Mouse (Mus musculus): Measurements from ENCODE around the gene Trh.

The Trh gene

GRCm38 (mm10) chr6:92244591-92244990 lies at the start of gene Trh:
Gene Trh (minus strand): TSS chr6:92244650.
- DNase-seq (ENCODE audit: low read depth, low spot score): peak; percentile 74

- DNase-seq (ENCODE audit: low read depth, low spot score): no peak
Measured at GRCm38 (mm10) chr6:92290826-92291225, 46.4 kb upstream of the Trh start.

- DNase-seq (ENCODE audit: low read depth, low spot score): no peak
Measured at GRCm38 (mm10) chr6:92286889-92287288, 42.4 kb upstream of the Trh start.

GRCm38 (mm10) chr6:92286258-92286888 lies 41.9 kb upstream of the Trh start:
- DNase-seq (ENCODE audit: low read depth, low spot score): peak; percentile 52

- no peak for DNase-seq (ENCODE audit: low read depth, low spot score)
Measured at GRCm38 (mm10) chr6:92285559-92285958, 41.1 kb upstream of the Trh start.

GRCm38 (mm10) chr6:92277179-92277578 lies 32.7 kb upstream of the Trh start:
- DNase-seq (ENCODE audit: low read depth, low spot score): no peak

GRCm38 (mm10) chr6:92273652-92274322 lies 29.3 kb upstream of the Trh start:
- DNase-seq (ENCODE audit: low read depth, low spot score): no peak

GRCm38 (mm10) chr6:92272601-92273000 lies 28.2 kb upstream of the Trh start:
- no peak for DNase-seq (ENCODE audit: low read depth, low spot score)

- DNase-seq (ENCODE audit: low read depth, low spot score): peak; percentile 89
Measured at GRCm38 (mm10) chr6:92269019-92269418, 24.6 kb upstream of the Trh start.

GRCm38 (mm10) chr6:92268001-92268400 lies 23.6 kb upstream of the Trh start:
- DNase-seq (ENCODE audit: low read depth, low spot score): no peak

- no peak for DNase-seq (ENCODE audit: low read depth, low spot score)
Measured at GRCm38 (mm10) chr6:92261162-92261843, 16.9 kb upstream of the Trh start.

GRCm38 (mm10) chr6:92255346-92255745 lies 10.9 kb upstream of the Trh start:
- peak; percentile 56 for DNase-seq (ENCODE audit: low read depth, low spot score)

- DNase-seq (ENCODE audit: low read depth, low spot score): no peak
Measured at GRCm38 (mm10) chr6:92253253-92253870, 8.9 kb upstream of the Trh start.

- DNase-seq (ENCODE audit: low read depth, low spot score): peak; percentile 94
Measured at GRCm38 (mm10) chr6:92247215-92247919, 2.9 kb upstream of the Trh start.

- peak; percentile 97 for DNase-seq (ENCODE audit: low read depth, low spot score)
Measured at GRCm38 (mm10) chr6:92246335-92246734, 1.9 kb upstream of the Trh start.

GRCm38 (mm10) chr6:92241178-92241906 lies 3.1 kb downstream of the Trh start:
- peak; percentile 69 for DNase-seq (ENCODE audit: low read depth, low spot score)

- DNase-seq (ENCODE audit: low read depth, low spot score): no peak
Measured at GRCm38 (mm10) chr6:92235036-92235435, 9.4 kb downstream of the Trh start.

- no peak for DNase-seq (ENCODE audit: low read depth, low spot score)
Measured at GRCm38 (mm10) chr6:92231762-92232161, 12.7 kb downstream of the Trh start.

- DNase-seq (ENCODE audit: low read depth, low spot score): no peak
Measured at GRCm38 (mm10) chr6:92231356-92231755, 13.1 kb downstream of the Trh start.

GRCm38 (mm10) chr6:92229586-92229985 lies 14.9 kb downstream of the Trh start:
- peak; percentile 60 for DNase-seq (ENCODE audit: low read depth, low spot score)

GRCm38 (mm10) chr6:92229103-92229502 lies 15.3 kb downstream of the Trh start:
- DNase-seq (ENCODE audit: low read depth, low spot score): no peak

All from ES-CJ7 (cell line).